8 mouse cellular contexts compared by ENCODE assay signal in the genomic region with DNA sequence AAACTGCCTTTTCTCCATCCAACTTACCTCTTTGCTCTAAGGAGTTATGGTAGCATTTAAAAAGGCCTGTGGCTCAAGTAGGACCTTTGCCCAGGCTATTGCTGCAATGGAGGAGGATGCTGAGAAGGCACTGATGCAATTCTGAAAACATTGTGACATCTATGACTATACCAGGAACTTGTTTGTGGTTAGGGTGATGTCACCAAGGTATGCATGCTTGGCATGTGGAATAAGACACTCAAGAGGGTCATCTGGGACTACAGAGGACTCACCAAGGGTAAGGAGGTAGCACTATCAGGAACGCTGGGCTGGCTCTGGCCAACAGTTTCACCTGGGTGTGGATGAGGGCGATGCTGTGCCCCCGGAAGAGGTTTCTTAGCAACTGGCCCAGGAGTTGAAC. TPM values are rescaled to one million over a fixed set of nuclear protein-coding genes. Genes with fewer than 3 reads are reported as not detected.
DNase-seq lines count a peak whose midpoint lies in the region; ATAC-seq and TF ChIP-seq lines count a peak whose summit lies in the region.

Rnf11 (minus strand) TSS at position 108 of the 400 bp plus-strand sequence.

- intact Hi-C loops in gastrocnemius, adult 2 months (cut with DNase I) = no loop called here

- H3K27me3 ChIP-seq in hindbrain, embryonic 15.5 days = no peaks in the 10 kb centered on the region
- H3K27me3 ChIP-seq in stomach, embryonic 15.5 days (replicated peaks) = no peaks in the 10 kb centered on the region

- no peaks in the 10 kb centered on the region for H3K9me3 ChIP-seq in ES-E14 (ENCODE audit: control insufficient read depth, insufficient read depth, low read depth, low read length)
- H3K9me3 ChIP-seq in hindbrain, embryonic 15.5 days = no peaks in the 10 kb centered on the region
- H3K9me3 ChIP-seq in stomach, embryonic 15.5 days = no peaks in the 10 kb centered on the region

- no peaks in the 10 kb centered on the region for H3K4me1 ChIP-seq in ES-E14 (ENCODE audit: control insufficient read depth in 2 of 2, insufficient read depth in 2 of 2, low read length in 2 of 2, poor library complexity in 1 of 2)
- no peaks in the 10 kb centered on the region for H3K4me1 ChIP-seq in hindbrain, embryonic 15.5 days (replicated peaks)
- H3K4me1 ChIP-seq in lung, adult 2 months (ENCODE audit: control insufficient read depth, insufficient read depth, low read length) = no peaks in the 10 kb centered on the region
- H3K4me1 ChIP-seq in stomach, embryonic 15.5 days = no peaks in the 10 kb centered on the region

- no peak within 1 kb of the TSS for H3K4me2 ChIP-seq in hindbrain, embryonic 15.5 days
- no peak within 1 kb of the TSS for H3K4me2 ChIP-seq in stomach, embryonic 15.5 days

- no peak within 1 kb of the TSS for H3K4me3 ChIP-seq in ES-E14 (ENCODE audit: insufficient read depth in 1 of 2, low read depth in 1 of 2, low read length in 2 of 2, poor library complexity in 1 of 2, severe bottlenecking in 1 of 2)
- no peak within 1 kb of the TSS for H3K4me3 ChIP-seq in gastrocnemius, adult 2 months
- H3K4me3 ChIP-seq in hindbrain, embryonic 15.5 days = no peak within 1 kb of the TSS
- no peak within 1 kb of the TSS for H3K4me3 ChIP-seq in lung, adult 2 months (replicated peaks; ENCODE audit: extremely low read depth, low read depth, low read length)
- H3K4me3 ChIP-seq in stomach, embryonic 15.5 days (replicated peaks) = no peak within 1 kb of the TSS

- no peak within 1 kb of the TSS for H3K27ac ChIP-seq in ES-E14 (ENCODE audit: insufficient read depth, low read depth, low read length, poor library complexity, severe bottlenecking)
- no peak within 1 kb of the TSS for H3K27ac ChIP-seq in gastrocnemius, adult 2 months
- H3K27ac ChIP-seq in hindbrain, embryonic 15.5 days (replicated peaks) = no peak within 1 kb of the TSS
- H3K27ac ChIP-seq in stomach, embryonic 15.5 days = no peak within 1 kb of the TSS

- no peak within 1 kb of the TSS for H3K9ac ChIP-seq in ES-E14 (ENCODE audit: insufficient read depth, low read depth, low read length, poor library complexity, severe bottlenecking)
- no peak within 1 kb of the TSS for H3K9ac ChIP-seq in hindbrain, embryonic 15.5 days
- no peak within 1 kb of the TSS for H3K9ac ChIP-seq in stomach, embryonic 15.5 days

- H3K36me3 ChIP-seq in ES-E14 (ENCODE audit: control insufficient read depth, insufficient read depth, low read length, poor library complexity, severe bottlenecking) = no peaks in the 10 kb centered on the region
- no peaks in the 10 kb centered on the region for H3K36me3 ChIP-seq in hindbrain, embryonic 15.5 days
- H3K36me3 ChIP-seq in stomach, embryonic 15.5 days = no peaks in the 10 kb centered on the region

- DNase-seq in ES-E14 (ENCODE audit: low read depth, low spot score) = no peak
- DNase-seq in adrenal gland, postnatal 14 days = peak; percentile 36
- DNase-seq in gastrocnemius, adult 2 months = no peak
- DNase-seq in lung, adult 2 months = no peak
- no peak for DNase-seq in right cerebral cortex, postnatal 25 days
- no peak for DNase-seq in ovary, postnatal 14 days (ENCODE audit: low spot score)

- no peak for ATAC-seq in hindbrain, embryonic 15.5 days (ENCODE audit: low FRiP score, low read depth)
- ATAC-seq in stomach, embryonic 15.5 days (ENCODE audit: insufficient read depth, low FRiP score, low read depth) = no peak

- no peak for TF ChIP-seq CTCF in gastrocnemius, adult 2 months (IDR thresholded peaks at IDR 0.05)
- no peak for TF ChIP-seq CTCF in lung, adult 2 months (IDR thresholded peaks at IDR 0.05; ENCODE audit: insufficient read depth, low read length)

- 89% methylated on average over 3 of the region's 3 CpGs for WGBS in hindbrain, embryonic 15.5 days
- 66% methylated on average over 3 of the region's 3 CpGs for WGBS in lung, adult 2 months
- WGBS in stomach, embryonic 15.5 days = 67% methylated on average over 3 of the region's 3 CpGs

- TF ChIP-seq POLR2A in lung, adult 2 months (IDR thresholded peaks at IDR 0.05; ENCODE audit: borderline replicate concordance, extremely low read depth, low read depth, low read length) = no peak

- in situ Hi-C loops in ES-E14 (cut with MboI; ENCODE audit: low sequenced_read_pairs in 2 of 2, unreplicated experiment in 2 of 2) = no loop called here

TF ChIP-seq in ES-E14, 5 proteins besides CTCF, POLR2A, EP300 and RAD21:
- TF ChIP-seq HCFC1 (IDR thresholded peaks at IDR 0.05; ENCODE audit: borderline replicate concordance, insufficient read depth, low read length) (no peak), ZC3H11A (IDR thresholded peaks at IDR 0.05; ENCODE audit: borderline replicate concordance, low read depth, low read length) (no peak), ZNF384 (IDR thresholded peaks at IDR 0.05; ENCODE audit: low read depth, low read length) (no peak), MAFK (IDR thresholded peaks at IDR 0.05; ENCODE audit: insufficient read depth, low read depth, low read length) (no peak), CHD2 (IDR thresholded peaks at IDR 0.05; ENCODE audit: low read depth, low read length) (no peak)

RNA-seq across cellular contexts. Expression of gene Rnf11, which starts in this region (rescaled TPM):
- total RNA-seq in ES-E14 (2012; rRNA removed) = 7.7 and 19.3 TPM in 2 replicates
- 122 and 138 TPM in 2 replicates for total RNA-seq in adrenal gland, postnatal 14 days (2021)
- 100 to 1,000 TPM; 134 to 137 TPM for total RNA-seq in gastrocnemius, adult 2 months (2021)
- 65.5 and 67.3 TPM in 2 replicates for polyA plus RNA-seq in hindbrain, embryonic 15.5 days (2015; fragmentation: Nextera tagmentation; extraction: Ambion mirVana)
- 39.6 and 44.5 TPM in 2 replicates for polyA plus RNA-seq in lung, adult 2 months (2012; rRNA removed)
- 33.6 and 37.0 TPM in 2 replicates for polyA plus RNA-seq in stomach, embryonic 15.5 days (2015; fragmentation: Nextera tagmentation; extraction: Ambion mirVana)
